Mouse (Mus musculus) heart, postnatal 0 days (tissue): ENCODE measurements around the gene Qtrt1.

Experiments used
- CTCF ChIP-seq: IDR thresholded peaks from 2 replicates; pipeline ENCODE4 v1.5.1; 2016; ENCODE audit warnings: antibody characterized with exemption, control low read depth, low read depth
- EP300 ChIP-seq: IDR thresholded peaks from 2 replicates; pipeline ENCODE4 v1.6.1; 2016; ENCODE audit warnings: antibody characterized with exemption, low read depth

- TF ChIP-seq CTCF (no peak), EP300 (0 out of 2 replicates have a peak, but pooled peaks have one; percentile 21)
These were observed 8.8 kb upstream of the Qtrt1 start for GRCm38 (mm10) chr9:21402764-21403253.
